Mouse (Mus musculus) olfactory bulb, adult 2 months (tissue): ENCODE data around the gene Sox6. TPM values are rescaled to one million over a fixed set of nuclear protein-coding genes. Genes with fewer than 3 reads are reported as not detected.

Source experiments
- H3K27ac ChIP-seq: fragments of 200-500 bp; 2 replicates; pipeline ENCODE4 v1.5.1; 2012; ENCODE audit warnings: low read depth, low read length; ENCODE audit not compliant: insufficient read depth
- H3K4me1 ChIP-seq: fragments of 200-500 bp; 2 replicates; pipeline ENCODE4 v1.6.1; 2012; ENCODE audit warnings: low read length; ENCODE audit not compliant: control insufficient read depth, insufficient read depth
- H3K4me3 ChIP-seq: fragments of 200-500 bp; 2 replicates; pipeline ENCODE4 v1.5.1; 2012; ENCODE audit warnings: mild to moderate bottlenecking, low read depth, low read length, moderate library complexity; ENCODE audit not compliant: insufficient read depth
- CTCF ChIP-seq: fragments of 200-500 bp; IDR thresholded peaks from 2 replicates; pipeline ENCODE4 v1.5.1; 2012; ENCODE audit warnings: low read depth, mild to moderate bottlenecking, low read length, moderate library complexity; ENCODE audit not compliant: insufficient read depth
- POLR2A ChIP-seq: fragments of 200-500 bp; IDR thresholded peaks from 2 replicates; pipeline ENCODE4 v1.6.1; 2012; ENCODE audit warnings: mild to moderate bottlenecking, low read depth, low read length, moderate library complexity; ENCODE audit not compliant: insufficient read depth
- WGBS: fragments of 180-500 bp; shearing (Covaris S2); methylation state at CpG from one replicate; pipeline ENCODE4 v1.1.7; 2018; 5-methylcytosine and 5-hydroxymethylcytosine counted together
- polyA plus RNA-seq: library from polyadenylated mRNA; stranded (reverse); fragments of >200 nt; gene quantifications from 2 replicates; pipeline ENCODE4 v1.2.4, GENCODE M21; 2012; ENCODE audit warnings: low replicate concordance; ENCODE audit not compliant: missing spikeins, insufficient read depth, insufficient read length

The Sox6 gene
- polyA plus RNA-seq, 1 experiment, result not detected

GRCm38 (mm10) chr7:115448403-115449025, 590.1 kb downstream of the Sox6 start:
- no peak overlapping the region for H3K4me3 ChIP-seq
- WGBS, result 97% methylated on average over 8 of the region's 8 CpGs
- no peak overlapping the region for H3K27ac ChIP-seq
- peaks cover 10% of the 10 kb centered on the region; the same call in 1 of the 2 replicates for H3K4me1 ChIP-seq
- no peak for TF ChIP-seq POLR2A

GRCm38 (mm10) chr7:115447091-115447490, 591.5 kb downstream of the Sox6 start:
- H3K4me1 ChIP-seq, result peaks cover 8% of the 10 kb centered on the region; the same call in 1 of the 2 replicates
- WGBS, result 87% methylated on average over 3 of the region's 3 CpGs
- no peak for TF ChIP-seq CTCF
- no peak for TF ChIP-seq POLR2A
- no peak overlapping the region for H3K4me3 ChIP-seq
- no peak overlapping the region for H3K27ac ChIP-seq

GRCm38 (mm10) chr7:115446481-115447016, 592.0 kb downstream of the Sox6 start:
- Histone ChIP-seq H3K27ac (no peak overlapping the region), H3K4me3 (no peak overlapping the region), H3K4me1 (peaks cover 8% of the 10 kb centered on the region; the same call in 1 of the 2 replicates)
- 59% methylated on average over 6 of the region's 6 CpGs for WGBS
- TF ChIP-seq POLR2A (no peak), CTCF (no peak)

GRCm38 (mm10) chr7:115426161-115426982, 612.2 kb downstream of the Sox6 start:
- 70% methylated on average over 7 of the region's 7 CpGs for WGBS
- Histone ChIP-seq H3K27ac (no peak overlapping the region), H3K4me3 (no peak overlapping the region), H3K4me1 (no peaks in the 10 kb centered on the region)
- TF ChIP-seq CTCF (no peak), POLR2A (no peak)

GRCm38 (mm10) chr7:115422828-115423227, 615.8 kb downstream of the Sox6 start:
- no peak overlapping the region for H3K27ac ChIP-seq
- H3K4me1 ChIP-seq, result no peaks in the 10 kb centered on the region
- TF ChIP-seq POLR2A (no peak), CTCF (no peak)
- WGBS, result 87% methylated on average over 7 of the region's 7 CpGs
- no peak overlapping the region for H3K4me3 ChIP-seq

GRCm38 (mm10) chr7:115420960-115421359, 617.6 kb downstream of the Sox6 start:
- Histone ChIP-seq H3K4me1 (no peaks in the 10 kb centered on the region), H3K4me3 (no peak overlapping the region), H3K27ac (no peak overlapping the region)
- WGBS, result 54% methylated on average over 12 of the region's 12 CpGs
- TF ChIP-seq CTCF, result no peak
- no peak for TF ChIP-seq POLR2A

Other genes with a start within 250 kb of the Sox6 start
- gene 1110004F10Rik, start 601 bp upstream of the Sox6 start, polyA plus RNA-seq, result 373 TPM in 1 of 2 replicates, not detected in the other
- not detected in 2 replicates for gene Gm4353, start 45.8 kb upstream of the Sox6 start, polyA plus RNA-seq